Mouse (Mus musculus): ENCODE results near the gene Scgb3a1.

Gene Scgb3a1

DNA sequence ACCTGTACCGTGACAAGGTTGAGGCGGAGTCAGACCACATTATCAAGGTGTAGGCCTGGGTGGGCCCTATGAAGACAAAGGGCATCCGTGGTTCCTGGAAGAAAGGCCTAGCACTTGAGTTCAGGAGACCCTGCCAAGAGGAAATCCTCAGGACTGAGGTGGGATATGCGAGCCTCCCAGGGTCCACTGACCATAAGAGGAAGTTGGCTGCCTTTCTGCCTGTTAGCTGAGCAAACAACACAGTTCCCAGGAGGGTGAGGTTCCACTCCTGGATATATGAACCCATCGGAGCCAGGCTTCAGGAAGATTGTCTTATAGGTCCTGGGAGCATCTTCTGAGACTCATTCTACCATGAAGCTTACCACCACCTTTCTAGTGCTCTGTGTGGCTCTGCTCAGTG lies at the start of gene Scgb3a1:
Scgb3a1 (plus strand) TSS at position 301 of the 400 bp plus-strand sequence.
- DNase-seq, result no peak

DNA sequence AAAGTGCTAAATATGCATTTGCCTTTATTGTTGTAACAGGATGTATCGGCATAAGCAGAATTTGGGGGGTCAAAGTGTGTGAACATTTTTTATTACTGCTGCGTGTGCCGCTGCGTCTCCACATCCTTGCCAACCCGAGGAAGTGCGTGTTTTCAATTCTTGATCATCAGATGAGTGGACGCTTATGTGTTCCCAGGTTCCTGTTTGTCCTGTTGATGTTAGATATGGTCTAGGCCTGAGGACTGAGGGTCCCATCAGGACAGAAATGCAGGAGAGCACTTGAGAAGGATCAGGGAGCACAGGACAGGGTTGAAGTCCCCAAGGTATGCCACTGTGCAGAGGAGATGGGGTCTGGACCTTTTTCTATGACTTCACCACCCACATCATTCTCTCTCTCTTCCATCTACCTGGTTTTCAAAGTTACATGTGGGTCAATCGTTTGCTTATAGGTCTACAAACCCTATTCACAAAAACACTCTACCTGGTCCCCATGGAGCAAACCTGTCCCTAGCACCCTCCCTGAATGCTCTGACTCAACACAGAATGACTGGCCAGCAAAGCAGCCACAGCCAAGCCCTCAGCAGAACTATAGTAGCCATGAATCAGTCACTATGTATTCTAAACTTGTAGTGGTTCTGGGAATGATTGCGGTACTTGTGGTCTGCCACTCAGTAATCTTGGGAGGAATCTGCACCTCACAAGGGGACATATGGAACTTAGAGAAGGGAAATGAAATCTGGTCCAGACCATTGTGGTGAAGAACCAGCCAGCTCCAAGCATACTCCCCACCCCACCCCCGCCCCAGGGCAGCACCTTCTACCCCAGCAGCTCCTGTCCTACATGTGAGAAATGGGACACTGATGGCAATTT lies 47.3 kb upstream of the Scgb3a1 start:
- DNase-seq, result no peak

- no peak for DNase-seq
Measured at GRCm38 (mm10) chr11:49618476-49618875, 44.9 kb upstream of the Scgb3a1 start.

DNA sequence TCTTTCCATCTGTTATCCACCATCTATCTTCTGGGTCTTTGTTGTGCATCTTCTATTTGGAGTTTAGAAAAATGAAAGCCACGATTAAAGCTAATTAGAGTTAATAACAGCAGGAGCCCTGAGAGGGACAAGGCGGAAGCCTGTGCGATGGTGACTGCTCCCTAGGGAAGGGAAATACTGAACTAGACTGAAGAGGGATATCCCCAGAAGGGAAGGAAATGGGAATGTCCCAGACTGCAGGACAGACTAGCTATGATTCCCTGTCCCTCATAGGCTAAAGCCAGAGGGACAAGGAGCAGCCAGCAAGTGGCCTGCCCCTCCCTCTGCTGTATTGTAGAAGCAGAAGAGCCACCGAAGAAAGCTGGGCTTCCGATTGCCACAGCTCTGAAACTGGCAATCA lies 41.5 kb upstream of the Scgb3a1 start:
- DNase-seq, result no peak

GRCm38 (mm10) chr11:49624156-49624555 lies 39.3 kb upstream of the Scgb3a1 start:
- no peak for DNase-seq

- DNase-seq, result no peak
Measured at GRCm38 (mm10) chr11:49625863-49626262, 37.5 kb upstream of the Scgb3a1 start.

DNA sequence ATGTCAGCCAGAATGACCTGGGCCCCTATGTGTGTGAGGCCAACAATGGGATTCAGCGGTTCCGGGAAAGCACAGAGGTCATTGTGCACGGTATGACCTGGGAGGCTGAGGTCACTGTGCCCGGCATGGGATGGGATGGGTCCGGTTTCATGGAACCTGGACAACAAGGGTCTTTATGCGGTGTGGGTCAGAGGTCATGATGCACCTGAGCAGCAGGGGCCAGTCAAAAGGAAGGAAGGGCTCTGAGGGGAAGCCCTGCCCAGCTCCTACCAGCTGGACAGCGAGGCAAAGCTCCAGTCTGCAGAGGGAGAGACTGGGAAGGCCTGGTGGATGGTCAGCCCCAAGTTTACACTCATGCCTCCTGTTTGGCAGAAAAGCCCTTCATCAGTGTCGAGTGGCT lies 36.7 kb upstream of the Scgb3a1 start:
- DNase-seq, result no peak

DNA sequence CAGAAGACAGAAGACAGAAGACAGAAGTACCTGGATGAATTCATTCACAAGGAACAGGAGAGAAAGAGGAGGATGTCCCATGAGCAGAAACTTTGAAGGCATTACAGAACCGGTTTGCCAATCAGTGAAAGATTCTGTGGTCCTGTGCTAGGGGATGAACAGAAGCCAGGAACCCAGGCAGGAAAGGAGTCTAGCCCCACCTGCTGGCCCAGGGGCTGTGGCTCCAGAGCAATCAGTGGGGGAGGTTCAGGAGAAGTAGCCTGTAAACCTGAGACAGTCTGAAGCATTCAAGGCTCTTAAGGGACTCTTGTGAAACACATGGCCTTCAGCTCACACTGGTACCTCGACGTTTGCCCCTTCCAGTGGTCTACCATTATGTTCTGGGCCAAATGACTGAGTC lies 32.3 kb upstream of the Scgb3a1 start:
- no peak for DNase-seq

GRCm38 (mm10) chr11:49632256-49632655 lies 31.2 kb upstream of the Scgb3a1 start:
- DNase-seq, result no peak

DNA sequence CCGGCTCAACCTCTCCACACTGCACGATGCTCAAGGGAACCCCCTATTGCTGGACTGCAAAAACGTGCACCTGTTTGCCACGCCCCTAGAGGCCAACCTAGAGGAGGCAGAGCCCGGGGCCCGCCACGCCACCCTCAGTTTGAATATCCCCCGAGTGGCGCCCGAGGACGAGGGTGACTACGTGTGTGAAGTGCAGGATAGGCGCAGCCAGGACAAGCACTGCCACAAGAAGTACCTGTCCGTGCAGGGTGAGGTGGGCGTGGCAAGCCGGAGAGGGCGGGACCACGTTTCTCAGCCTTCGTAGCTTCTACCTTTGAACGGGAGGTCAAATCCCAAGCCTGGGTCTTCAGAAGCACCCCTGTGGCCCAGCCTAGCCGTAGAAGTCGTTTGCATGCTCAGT lies 29.3 kb upstream of the Scgb3a1 start:
- no peak for DNase-seq

DNA sequence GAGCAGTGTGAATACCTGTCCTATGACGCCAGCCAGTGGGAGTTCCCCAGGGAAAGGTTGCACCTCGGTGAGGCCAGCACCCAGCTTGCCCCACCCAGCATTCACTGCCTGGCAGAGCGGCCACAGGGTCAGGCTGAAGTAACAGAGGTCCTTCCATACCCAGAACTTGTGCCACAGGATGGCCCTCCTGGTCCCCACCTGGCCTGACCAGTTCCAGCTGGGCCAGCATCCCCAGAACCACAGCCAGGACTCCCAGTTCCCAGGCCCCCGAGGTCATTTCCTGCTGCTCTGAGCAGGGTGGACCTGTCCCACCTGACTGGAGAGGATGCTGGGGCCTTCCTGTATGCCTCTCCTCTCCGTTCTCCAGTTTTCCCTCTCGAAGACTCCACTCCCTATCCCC lies 27.7 kb upstream of the Scgb3a1 start:
- no peak for DNase-seq

DNA sequence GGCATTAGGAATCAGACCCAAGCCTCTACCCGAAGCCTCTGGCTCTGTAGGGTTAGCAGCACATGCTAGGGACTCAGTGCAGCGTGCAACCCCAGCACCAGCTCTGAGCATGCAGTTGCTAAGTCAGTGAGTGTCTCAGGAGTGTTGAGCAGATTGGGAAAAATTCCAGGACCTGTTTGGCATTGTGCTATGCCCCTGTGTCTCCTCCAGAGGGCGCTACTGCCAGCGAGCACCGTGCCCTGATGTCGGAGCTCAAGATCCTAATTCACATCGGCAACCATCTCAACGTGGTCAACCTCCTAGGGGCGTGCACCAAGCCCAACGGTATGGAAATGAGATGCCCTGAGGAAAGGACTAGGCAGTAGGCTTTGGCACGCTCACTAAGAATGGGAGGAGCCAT lies 27.0 kb upstream of the Scgb3a1 start:
- DNase-seq, result no peak

DNA sequence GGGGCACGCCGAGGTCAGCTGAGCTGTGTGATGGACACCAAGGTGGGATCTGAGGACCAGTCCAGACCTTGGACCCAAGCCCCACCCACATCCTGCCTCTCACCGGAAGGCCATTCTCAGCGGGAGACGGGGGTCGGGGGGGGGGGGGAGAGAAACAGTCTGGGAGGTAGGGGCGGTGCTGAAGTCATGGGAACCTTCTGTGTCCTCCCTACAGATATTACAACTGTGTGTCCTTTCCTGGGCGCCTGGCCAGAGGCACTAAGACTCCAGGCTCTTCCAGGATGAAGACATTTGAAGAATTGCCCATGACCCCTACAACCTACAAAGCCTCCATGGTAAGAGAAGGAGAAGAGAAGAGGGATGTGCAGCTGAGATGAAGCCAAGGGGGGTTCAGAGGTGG lies 17.7 kb upstream of the Scgb3a1 start:
- DNase-seq, result no peak

GRCm38 (mm10) chr11:49650113-49650993 lies 13.1 kb upstream of the Scgb3a1 start:
- DNase-seq, result no peak

DNA sequence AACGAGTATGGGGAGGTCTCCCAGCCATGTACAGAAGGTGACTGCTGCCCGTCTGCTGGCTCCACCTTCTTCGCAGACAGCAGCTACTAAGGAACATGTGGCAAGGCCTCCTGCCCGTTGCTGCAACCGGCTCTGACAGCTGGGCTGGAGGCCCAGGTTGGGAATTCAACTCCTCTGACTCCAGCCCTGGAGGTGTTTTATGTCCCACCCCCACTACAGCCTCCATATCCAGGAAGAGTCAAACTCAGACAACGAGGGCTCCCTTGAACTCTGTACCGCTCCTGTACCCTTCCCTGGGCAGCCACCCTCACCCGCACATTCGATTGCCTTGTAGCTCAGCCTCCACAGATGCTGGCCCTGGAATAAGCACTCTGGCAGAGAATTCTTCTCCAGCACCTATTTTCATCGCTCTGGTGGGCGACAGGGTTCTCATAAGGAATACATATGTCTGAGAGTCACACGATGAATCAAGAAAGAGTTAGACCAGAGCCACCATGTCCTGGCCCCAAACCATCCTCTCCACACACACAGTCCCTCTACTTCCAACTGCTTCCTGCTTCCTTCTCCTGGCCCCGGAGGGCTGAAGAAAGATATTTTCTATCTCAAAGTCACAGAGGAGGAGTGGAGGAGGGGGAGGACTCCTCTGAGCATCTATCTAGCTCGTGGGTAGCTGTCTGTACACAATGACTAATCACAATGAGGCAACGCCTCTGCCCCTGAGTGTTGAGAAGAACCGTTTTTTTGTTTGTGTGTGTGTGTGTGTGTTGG lies 12.2 kb upstream of the Scgb3a1 start:
- DNase-seq, result no peak

GRCm38 (mm10) chr11:49651762-49652322 lies 11.6 kb upstream of the Scgb3a1 start:
- DNase-seq, result no peak

DNA sequence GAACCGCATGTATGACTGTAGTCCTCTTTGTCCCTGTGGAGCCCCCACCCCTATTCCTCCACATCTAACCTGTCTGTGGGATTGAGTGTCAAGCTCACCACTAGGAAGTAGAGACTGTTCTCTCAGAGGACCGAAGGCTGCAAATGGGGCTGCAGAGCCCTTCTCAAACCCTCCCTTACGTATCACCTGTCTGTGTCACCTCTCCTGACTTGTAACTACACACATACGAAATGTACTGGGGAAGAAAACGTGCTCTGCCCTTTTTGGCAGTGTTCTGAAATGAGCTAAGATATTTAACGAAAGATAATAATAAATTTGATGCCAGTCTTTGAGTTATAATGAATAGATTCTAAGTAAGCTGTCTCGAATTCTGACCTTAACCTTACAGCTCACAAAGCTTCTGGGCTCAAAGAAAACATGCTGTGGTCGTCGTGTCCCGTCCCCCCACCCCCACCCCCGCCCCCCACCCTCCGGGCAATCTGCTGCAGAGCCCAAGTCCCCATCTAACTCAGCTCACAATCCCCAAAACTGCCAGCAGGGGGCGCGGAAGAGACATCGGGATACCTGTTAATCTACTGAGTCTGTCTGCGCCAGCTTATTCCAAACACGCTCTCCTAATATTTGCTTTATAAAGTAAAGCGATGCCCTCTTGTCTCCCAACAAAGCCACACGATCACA lies 10.9 kb upstream of the Scgb3a1 start:
- peak; percentile 55 to 57 for DNase-seq

DNA sequence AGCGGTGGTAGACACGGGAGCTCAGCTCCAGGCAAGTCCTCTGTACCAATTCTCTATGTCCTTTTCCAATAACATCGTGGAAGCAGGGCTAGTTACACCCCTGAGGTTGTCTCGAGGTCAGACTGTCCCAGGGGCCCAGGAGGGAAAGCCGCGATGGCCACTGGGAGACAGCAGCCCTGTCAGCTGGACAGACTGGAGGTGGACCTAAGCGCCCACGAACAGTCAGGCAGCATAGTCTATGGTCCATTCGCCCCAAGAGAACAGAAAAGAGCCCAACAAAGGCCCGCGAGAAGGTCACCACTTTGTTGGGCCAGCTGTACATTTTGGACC lies 10.4 kb upstream of the Scgb3a1 start:
- no peak for DNase-seq

GRCm38 (mm10) chr11:49654651-49655050 lies 8.8 kb upstream of the Scgb3a1 start:
- DNase-seq, result no peak

GRCm38 (mm10) chr11:49655501-49655900 lies 7.9 kb upstream of the Scgb3a1 start:
- DNase-seq, result no peak

DNA sequence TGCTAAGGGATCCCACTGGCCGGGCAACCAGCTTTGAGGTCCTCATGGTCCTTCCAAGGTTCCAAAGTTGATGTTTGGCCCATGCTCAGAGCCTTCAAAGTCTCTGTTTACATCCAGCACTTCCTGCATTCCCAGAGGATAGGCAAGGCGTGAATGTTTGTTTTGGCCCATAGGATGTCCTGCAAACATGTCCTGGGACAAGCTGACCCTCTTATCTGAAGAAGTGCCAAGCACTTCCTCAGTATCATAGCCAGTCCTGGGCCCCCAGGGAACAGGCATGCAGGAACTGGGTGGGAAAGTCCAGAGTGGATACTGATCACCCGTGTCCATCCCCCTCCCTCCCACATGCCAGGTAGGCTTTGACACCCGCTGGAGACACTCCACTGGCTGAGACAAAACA lies 5.3 kb upstream of the Scgb3a1 start:
- no peak for DNase-seq

DNA sequence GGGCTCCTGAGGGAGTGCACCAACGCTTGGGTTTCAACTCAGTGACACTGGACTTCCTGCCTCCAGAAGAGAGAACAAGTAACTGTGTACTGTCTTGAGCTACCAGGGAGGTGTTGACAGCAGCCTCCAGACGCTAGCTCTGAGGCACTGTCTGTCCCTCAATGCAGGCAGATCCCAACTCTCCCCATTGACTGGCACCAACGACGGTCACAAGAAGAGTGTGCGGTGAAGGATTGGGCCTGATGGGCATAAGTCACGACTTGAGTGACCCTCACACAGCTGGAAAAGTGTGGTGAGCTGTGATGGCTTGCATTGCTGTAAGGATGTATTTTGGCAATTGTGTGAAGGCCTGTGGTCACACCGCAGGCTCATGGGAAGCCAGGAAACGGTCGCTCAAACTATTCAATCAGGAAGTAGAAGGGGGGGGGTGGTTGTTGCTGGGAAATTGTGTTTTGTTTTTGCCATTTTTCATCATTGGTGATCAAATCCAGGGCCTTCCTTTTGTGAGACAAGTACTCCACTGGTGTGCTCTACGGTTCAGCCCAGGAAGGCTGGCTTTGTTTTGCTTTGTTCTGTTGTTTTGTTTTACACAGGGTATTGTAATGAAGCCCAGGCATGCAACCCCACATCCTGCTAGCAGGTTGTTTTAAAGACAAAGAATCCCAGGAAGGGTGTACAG lies 4.5 kb upstream of the Scgb3a1 start:
- DNase-seq, result no peak

All from thymus, adult 18-20 months (tissue).